Mouse (Mus musculus): Measurements from ENCODE around the gene Gm35549.

Gene Gm35549

DNA sequence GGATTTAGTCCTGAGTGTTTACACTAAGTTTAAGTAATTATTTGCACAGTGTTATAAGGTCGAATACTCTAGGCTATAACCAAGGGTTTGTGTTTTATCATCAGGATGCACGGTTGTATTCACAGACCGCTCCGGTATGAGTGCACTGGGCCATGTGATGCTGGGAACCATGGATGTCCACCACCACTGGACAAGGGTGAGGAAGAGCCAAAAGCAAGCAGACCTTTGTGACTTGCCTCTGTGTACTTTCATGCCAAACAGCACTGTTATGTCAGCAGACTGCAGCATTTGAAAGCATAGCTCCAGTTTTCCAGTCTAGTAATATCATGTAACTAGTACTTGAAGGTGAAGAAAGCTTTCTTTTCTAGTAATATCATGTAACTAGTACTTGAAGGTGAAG lies 17.1 kb downstream of the Gm35549 start:
- DNase-seq (ENCODE audit: low spot score) = no peak

DNA sequence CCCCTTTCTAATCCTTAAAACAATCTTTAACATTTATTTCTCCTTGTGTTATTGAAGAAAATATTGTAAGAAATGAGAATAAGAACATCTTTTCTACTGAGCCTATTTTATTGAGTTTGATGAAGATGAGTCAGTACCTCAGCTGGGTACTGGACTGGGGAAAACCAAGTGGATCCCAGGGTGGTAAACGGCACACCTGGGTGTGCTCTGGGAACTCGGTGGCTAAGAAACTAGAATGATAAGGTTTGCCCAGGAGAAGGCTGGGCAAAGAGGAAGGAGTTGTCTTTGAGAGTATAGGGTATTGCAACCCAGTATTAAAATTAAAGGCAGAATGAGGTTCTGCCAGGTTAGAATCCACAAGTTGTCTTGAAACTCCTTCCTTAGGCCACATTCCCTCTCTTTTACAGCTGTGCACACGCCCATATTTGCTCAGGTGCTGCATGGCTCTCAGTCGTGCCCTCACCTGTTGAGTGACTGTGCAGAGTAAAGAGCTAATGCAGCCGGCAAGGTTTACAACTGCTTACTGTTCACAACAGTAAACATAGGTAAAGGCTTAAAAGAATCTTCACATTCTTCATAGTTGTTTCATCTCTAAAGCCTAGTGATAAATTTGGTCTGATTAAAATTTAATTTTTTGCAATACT lies 20.3 kb downstream of the Gm35549 start:
- DNase-seq (ENCODE audit: low spot score) = no peak

DNA sequence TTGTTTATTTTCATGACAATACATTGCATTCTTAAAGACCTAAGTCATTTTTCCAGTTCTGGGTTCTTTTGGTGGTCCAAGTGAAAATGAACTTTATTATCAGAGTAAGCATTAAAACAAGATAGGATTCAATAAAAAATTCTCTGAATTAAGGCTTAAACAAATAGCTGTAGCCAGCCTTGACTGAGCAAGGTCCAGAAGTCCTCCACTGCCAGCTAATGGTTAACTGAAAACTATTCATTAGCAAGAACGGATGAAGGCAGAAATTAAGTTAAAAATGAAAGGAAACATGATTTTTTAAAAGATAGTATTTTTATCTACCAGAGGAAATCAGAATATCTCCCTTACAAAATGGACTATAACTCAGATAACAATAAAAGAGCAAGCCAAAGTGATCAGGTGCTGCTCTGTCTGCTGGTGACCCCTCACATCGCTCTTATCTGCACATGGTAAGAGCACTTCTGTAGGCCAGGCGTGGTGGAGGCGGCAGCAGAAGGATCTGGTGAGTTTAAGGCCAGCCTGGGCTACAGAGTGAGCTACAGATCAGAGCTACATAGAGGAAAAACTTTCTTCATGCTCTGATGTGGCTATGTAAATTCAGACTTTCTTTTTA lies 28.5 kb downstream of the Gm35549 start:
- no peak for DNase-seq (ENCODE audit: low spot score)

DNA sequence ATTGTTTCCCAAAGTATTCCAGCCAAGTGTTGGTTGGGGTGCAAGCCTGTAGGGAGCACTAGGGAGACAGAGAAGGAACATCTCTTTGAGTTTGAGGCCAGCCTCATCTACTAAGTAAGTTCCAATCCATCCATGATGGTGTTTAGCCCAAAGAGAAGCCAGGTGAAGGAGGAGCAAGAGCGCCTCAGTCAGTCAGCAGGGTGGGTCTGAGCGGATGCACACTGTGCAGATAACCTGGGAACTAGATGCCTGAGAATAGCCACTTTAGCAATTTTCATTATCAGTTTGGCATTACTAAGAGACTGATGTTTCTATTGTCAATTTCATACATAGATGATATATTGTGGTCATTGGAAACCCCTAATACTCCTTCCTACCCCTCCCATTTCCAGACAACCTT lies 29.1 kb downstream of the Gm35549 start:
- no peak for DNase-seq (ENCODE audit: low spot score)

DNA sequence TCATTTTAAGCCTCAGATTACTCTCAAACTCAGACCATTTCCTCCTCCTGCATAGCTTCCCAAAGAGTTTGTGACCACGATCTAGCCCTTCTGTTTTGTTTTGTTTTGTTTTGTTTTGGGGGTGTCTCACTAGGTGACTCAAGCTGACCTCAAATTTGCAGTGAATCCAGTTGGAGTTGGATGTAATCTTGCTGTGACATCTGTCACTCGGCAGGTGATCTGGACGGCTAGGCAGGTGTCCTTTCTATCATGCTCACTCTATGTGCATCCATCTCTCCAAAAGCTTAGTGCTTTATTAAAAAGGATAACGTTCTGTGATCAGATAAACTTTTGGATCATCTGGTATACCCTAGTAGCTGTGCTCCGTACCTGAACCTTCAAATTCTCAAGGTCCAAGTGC lies 31.4 kb downstream of the Gm35549 start:
- no peak for DNase-seq (ENCODE audit: low spot score)

DNA sequence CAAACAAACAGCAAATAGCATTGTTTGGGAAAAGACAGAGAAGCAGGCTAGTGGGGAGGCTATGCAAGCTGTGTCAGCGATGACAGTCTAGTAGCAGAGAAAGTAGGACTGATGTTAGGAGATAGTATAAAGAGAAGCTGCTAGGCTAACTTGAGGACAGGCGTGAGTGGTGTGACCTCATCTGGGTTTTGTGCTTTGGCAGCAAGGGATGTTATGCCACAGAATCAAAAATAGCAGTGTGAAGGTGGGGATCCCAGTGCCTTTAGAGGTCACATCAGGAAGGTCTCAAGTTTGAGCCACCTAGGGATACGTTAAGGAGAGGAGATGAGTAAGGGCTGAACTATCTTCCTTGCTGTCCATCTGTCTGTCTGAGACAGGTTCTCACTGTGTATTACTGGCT lies 33.6 kb downstream of the Gm35549 start:
- no peak for DNase-seq (ENCODE audit: low spot score)

DNA sequence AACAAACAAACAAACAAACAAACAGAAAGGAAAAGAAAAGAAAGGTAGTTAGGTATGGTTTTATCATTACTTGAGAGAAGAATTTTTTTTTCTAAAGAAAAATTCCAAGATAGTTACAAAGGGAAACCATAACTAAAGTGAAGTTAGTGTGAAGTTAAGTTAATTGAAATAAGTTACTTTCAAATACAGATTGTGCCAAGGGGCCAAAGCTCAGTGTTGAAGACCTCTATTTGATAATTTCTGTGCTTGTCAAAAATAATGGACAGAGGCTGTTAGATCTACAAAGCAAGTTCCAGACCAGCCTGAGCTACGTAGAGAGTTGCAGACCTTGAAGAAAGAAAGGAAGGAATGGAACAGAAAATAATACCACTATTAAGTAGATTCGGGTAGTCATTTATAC lies 36.6 kb downstream of the Gm35549 start:
- DNase-seq (ENCODE audit: low spot score) = no peak

DNA sequence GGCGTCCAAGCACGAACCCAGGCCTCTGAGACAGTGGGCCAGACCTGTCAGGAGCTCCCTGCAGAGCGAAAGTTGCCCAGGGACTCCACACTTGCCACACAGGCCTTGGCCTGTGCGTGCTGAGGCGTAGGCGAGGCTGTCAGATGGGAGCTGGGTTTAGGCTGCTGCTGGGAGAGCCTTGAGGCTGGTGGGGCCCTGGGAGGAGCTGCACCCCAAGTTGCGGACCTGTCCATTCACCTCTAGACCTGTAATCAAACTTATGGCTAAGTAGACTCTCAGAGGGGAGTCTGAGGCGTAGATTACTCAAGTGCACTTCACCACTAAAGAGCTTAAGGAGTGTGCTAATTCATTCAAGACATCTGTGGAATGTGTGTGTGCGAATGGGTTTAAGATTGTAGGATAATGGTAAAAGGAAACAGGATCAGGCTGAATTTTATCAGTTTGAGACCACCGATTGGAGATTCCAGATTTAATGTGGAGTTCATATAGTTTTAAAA lies 37.9 kb downstream of the Gm35549 start:
- DNase-seq (ENCODE audit: low spot score) = no peak

DNA sequence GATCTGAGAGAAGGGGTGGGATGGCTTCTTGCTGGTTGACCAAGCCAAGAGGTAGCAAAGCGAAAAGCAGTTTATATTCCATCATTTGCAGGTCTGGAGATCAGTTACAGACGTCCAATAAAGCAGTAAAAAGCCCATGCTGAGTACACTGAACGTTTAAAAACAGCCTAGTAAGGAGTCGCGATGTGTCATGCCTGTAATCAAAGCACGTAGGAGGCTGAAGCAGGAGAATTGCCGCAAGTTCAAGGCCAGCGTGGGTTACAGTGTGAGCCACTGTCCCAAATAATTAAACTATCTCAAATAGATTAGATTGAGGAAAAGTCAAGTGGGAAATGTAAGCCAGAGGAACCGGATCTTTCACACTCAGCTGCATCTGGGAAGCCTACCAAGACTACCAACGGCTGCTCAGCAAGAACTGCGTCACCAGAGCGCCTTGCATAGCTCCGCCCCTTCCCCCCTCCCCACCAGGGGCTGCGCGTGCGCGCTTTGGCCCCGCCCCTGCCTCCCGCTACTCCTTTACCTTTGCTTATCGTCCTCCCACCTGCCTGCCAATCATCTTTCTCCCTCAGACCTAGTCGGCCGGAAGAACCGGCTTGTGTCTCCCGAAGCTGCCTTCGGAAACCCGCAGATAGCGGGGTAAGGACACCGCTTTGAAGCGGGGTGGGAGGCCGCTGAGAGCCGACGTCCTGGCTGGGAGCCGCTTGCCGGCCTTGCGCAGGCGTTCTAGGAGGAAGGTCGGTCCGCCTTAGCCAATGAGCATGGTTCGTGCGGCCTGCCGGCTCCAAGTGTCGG lies 38.6 kb downstream of the Gm35549 start, which contains the start of gene Tcaim:
Gene Tcaim (plus strand): TSS at position 487 of the 792 bp plus-strand sequence.
- DNase-seq (ENCODE audit: low spot score) = peak; percentile 94

DNA sequence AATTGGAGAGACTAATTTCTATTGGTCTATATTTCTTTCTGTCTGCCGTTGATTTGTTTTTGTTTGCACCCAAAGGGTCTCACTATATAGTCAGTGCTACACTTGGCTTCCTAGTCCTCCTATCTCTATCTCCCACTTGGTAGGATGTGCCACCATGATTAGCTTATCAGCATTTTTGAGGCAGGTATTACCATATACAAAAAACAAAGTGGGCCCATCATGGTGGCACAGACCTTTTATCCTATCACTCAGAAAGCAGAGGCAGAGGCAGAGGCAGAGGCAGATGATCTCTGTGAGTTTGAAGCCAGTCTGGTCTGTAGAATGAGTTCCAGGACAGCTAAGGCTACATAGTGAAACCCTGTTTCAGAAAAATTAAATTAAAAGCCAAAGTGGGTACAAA lies 57.3 kb downstream of the Gm35549 start:
- DNase-seq (ENCODE audit: low spot score) = no peak

DNA sequence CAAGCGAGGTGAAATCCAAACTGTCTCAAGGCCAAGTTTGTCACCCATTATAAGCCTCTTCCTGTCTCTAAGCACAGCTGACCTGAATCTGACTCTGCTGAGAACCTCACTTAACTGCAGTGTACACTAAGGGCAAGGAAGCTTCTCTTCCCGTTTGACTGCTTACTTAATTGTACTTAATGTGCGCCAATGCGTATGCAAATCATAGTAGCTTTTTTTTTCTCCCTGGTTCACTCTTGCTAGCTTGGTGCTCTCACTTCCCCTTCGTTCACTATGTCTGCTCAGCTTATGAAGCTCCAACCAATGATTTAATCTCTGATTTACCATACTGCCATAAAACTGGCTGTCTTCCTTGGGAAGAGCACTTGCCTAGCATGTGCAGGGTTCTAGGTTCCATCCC lies 58.6 kb downstream of the Gm35549 start:
- DNase-seq (ENCODE audit: low spot score) = no peak

All from testis, postnatal 14 days (tissue).